Mouse (Mus musculus): Measurements from ENCODE around the gene Dab2. TPM values are rescaled to one million over a fixed set of nuclear protein-coding genes. Genes with fewer than 3 reads are reported as not detected.

Dab2 gene
- polyA plus RNA-seq, 1 experiment: 21.4 TPM

DNA sequence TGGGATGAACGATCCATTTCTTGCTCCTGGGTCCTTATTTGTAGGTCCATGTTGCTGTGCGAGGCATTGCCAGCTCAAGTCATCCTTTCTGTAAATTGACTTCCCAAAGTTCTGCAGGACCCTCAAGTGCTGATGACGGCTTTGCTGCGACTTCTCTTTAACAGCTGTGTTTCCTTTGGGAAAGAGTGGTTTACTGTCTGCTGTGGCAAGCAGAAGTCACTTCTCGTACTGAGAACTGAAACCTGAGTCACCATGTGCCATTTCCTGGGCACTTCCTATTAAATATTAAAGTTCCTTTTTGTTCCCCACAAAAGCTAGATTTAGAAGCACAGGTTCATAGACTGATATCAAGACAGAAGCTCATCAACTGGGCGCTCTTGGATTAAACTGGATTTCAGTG lies 41.8 kb downstream of the Dab2 start:
- H3K27ac ChIP-seq (ENCODE audit: insufficient read depth, low read length): no peak overlapping the region
- H3K27me3 ChIP-seq (ENCODE audit: control insufficient read depth, insufficient read depth, low read length, poor library complexity, severe bottlenecking): no peaks in the 10 kb centered on the region
- H3K36me3 ChIP-seq (ENCODE audit: control insufficient read depth, insufficient read depth, low read length, poor library complexity, severe bottlenecking): no peaks in the 10 kb centered on the region
- H3K4me3 ChIP-seq (ENCODE audit: low read depth, low read length): no peak overlapping the region
- H3K9me3 ChIP-seq (replicated peaks; ENCODE audit: control insufficient read depth, insufficient read depth, low read length, poor library complexity, severe bottlenecking): no peaks in the 10 kb centered on the region
- TF ChIP-seq CTCF (IDR thresholded peaks at IDR 0.05; ENCODE audit: low read depth, low read length): no peak
- no peak for TF ChIP-seq POLR2A (IDR thresholded peaks at IDR 0.05; ENCODE audit: insufficient read depth, low read length)
- no peak for TF ChIP-seq EP300 (IDR thresholded peaks at IDR 0.05; ENCODE audit: insufficient read depth, low read depth, low read length)
- no peaks in the 10 kb centered on the region for H3K4me1 ChIP-seq (ENCODE audit: control insufficient read depth, insufficient read depth, low read length)
- H3K9ac ChIP-seq (ENCODE audit: low read depth, poor library complexity, severe bottlenecking): no peak overlapping the region

DNA sequence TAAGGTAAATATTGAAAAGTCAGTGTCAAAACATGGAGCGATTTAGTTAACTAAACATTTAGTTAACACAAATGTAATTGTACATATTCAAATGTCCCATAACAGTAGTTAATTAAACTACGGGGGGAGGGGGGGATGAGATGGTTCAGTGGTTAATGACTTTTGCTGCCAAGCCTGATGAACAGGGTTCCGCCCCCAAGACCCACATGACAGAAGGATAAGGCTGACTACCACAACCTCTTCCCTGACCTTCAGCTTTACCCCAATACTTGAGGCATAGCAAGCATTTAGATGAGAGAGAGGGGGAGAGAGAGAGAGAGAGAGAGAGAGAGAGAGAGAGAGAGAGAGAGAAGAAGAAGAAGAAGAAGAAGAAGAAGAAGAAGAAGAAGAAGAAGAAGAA lies 54.3 kb downstream of the Dab2 start:
- no peak overlapping the region for H3K4me3 ChIP-seq (ENCODE audit: low read depth, low read length)
- H3K27me3 ChIP-seq (ENCODE audit: control insufficient read depth, insufficient read depth, low read length, poor library complexity, severe bottlenecking): no peaks in the 10 kb centered on the region
- H3K36me3 ChIP-seq (ENCODE audit: control insufficient read depth, insufficient read depth, low read length, poor library complexity, severe bottlenecking): no peaks in the 10 kb centered on the region
- TF ChIP-seq EP300 (IDR thresholded peaks at IDR 0.05; ENCODE audit: insufficient read depth, low read depth, low read length): no peak
- no peak for TF ChIP-seq CTCF (IDR thresholded peaks at IDR 0.05; ENCODE audit: low read depth, low read length)
- no peak for TF ChIP-seq POLR2A (IDR thresholded peaks at IDR 0.05; ENCODE audit: insufficient read depth, low read length)
- no peaks in the 10 kb centered on the region for H3K4me1 ChIP-seq (ENCODE audit: control insufficient read depth, insufficient read depth, low read length)
- no peak overlapping the region for H3K27ac ChIP-seq (ENCODE audit: insufficient read depth, low read length)
- no peaks in the 10 kb centered on the region for H3K9me3 ChIP-seq (replicated peaks; ENCODE audit: control insufficient read depth, insufficient read depth, low read length, poor library complexity, severe bottlenecking)
- H3K9ac ChIP-seq (ENCODE audit: low read depth, poor library complexity, severe bottlenecking): no peak overlapping the region

DNA sequence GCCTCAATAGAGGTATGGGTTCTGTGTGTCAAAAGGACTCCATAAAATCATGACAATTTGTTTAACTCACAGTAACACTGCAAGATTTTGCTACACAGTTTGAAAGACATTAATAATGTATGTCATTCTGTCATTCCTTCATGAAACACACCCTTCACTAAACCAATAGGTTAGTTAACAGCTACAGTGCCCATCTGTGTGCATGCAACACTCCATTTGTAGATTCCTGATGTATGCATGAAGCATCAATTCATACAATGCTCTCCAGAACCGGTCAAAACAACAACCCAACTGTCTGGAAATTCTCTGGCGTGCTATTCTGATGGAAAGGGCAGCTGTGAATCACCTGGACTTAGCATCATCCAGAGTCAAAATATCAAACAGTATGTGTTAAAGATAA lies 60.3 kb downstream of the Dab2 start:
- no peak overlapping the region for H3K27ac ChIP-seq (ENCODE audit: insufficient read depth, low read length)
- H3K36me3 ChIP-seq (ENCODE audit: control insufficient read depth, insufficient read depth, low read length, poor library complexity, severe bottlenecking): no peaks in the 10 kb centered on the region
- H3K9me3 ChIP-seq (replicated peaks; ENCODE audit: control insufficient read depth, insufficient read depth, low read length, poor library complexity, severe bottlenecking): no peaks in the 10 kb centered on the region
- no peak for TF ChIP-seq EP300 (IDR thresholded peaks at IDR 0.05; ENCODE audit: insufficient read depth, low read depth, low read length)
- TF ChIP-seq POLR2A (IDR thresholded peaks at IDR 0.05; ENCODE audit: insufficient read depth, low read length): no peak
- TF ChIP-seq CTCF (IDR thresholded peaks at IDR 0.05; ENCODE audit: low read depth, low read length): no peak
- H3K27me3 ChIP-seq (ENCODE audit: control insufficient read depth, insufficient read depth, low read length, poor library complexity, severe bottlenecking): no peaks in the 10 kb centered on the region
- no peak overlapping the region for H3K9ac ChIP-seq (ENCODE audit: low read depth, poor library complexity, severe bottlenecking)
- H3K4me1 ChIP-seq (ENCODE audit: control insufficient read depth, insufficient read depth, low read length): no peaks in the 10 kb centered on the region
- no peak overlapping the region for H3K4me3 ChIP-seq (ENCODE audit: low read depth, low read length)

DNA sequence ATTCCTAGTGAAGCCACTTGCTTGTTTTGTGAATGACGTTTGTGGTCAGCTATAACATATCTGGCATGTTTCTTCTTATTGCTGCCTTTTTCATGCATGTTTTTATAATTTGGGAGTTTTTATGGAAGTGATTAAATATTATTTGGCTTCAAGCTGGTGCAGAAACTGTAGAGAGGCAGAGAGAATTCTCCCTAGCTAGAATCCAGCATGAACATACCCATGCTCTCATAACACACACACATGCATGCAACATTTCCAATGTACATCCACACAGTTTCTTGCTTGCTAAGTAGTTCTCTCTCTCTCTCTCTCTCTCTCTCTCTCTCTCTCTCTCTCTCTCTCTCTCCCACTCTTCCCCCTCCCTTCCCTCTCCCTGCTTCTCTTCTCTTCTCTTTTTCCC lies 70.4 kb downstream of the Dab2 start:
- Histone ChIP-seq H3K9me3 (replicated peaks; ENCODE audit: control insufficient read depth, insufficient read depth, low read length, poor library complexity, severe bottlenecking) (no peaks in the 10 kb centered on the region), H3K4me3 (ENCODE audit: low read depth, low read length) (no peak overlapping the region), H3K27me3 (ENCODE audit: control insufficient read depth, insufficient read depth, low read length, poor library complexity, severe bottlenecking) (no peaks in the 10 kb centered on the region), H3K9ac (ENCODE audit: low read depth, poor library complexity, severe bottlenecking) (no peak overlapping the region), H3K36me3 (ENCODE audit: control insufficient read depth, insufficient read depth, low read length, poor library complexity, severe bottlenecking) (no peaks in the 10 kb centered on the region), H3K4me1 (ENCODE audit: control insufficient read depth, insufficient read depth, low read length) (no peaks in the 10 kb centered on the region), H3K27ac (ENCODE audit: insufficient read depth, low read length) (no peak overlapping the region)
- no peak for TF ChIP-seq EP300 (IDR thresholded peaks at IDR 0.05; ENCODE audit: insufficient read depth, low read depth, low read length)
- TF ChIP-seq POLR2A (IDR thresholded peaks at IDR 0.05; ENCODE audit: insufficient read depth, low read length): no peak
- no peak for TF ChIP-seq CTCF (IDR thresholded peaks at IDR 0.05; ENCODE audit: low read depth, low read length)

DNA sequence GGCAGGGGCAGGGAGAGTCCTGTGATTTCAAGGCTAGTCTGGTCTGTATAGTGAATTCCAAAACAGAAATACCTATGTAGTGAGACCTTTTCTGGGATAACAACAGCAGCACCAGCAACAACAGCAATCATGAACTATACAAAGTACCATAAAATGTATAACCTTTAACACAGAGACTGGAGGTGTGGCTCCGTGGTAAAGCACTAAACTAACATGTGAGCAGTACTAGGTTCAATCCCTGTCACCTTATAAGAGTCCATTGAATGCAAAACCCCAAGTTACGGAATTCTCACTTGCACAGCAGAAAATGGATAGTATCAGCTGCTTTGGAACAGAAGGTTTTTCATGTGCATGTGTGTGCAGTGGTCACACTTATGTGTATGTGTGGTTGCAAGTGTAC lies 71.9 kb downstream of the Dab2 start:
- H3K4me1 ChIP-seq (ENCODE audit: control insufficient read depth, insufficient read depth, low read length): no peaks in the 10 kb centered on the region
- H3K9me3 ChIP-seq (replicated peaks; ENCODE audit: control insufficient read depth, insufficient read depth, low read length, poor library complexity, severe bottlenecking): no peaks in the 10 kb centered on the region
- TF ChIP-seq POLR2A (IDR thresholded peaks at IDR 0.05; ENCODE audit: insufficient read depth, low read length) (no peak), CTCF (IDR thresholded peaks at IDR 0.05; ENCODE audit: low read depth, low read length) (no peak), EP300 (IDR thresholded peaks at IDR 0.05; ENCODE audit: insufficient read depth, low read depth, low read length) (no peak)
- no peaks in the 10 kb centered on the region for H3K27me3 ChIP-seq (ENCODE audit: control insufficient read depth, insufficient read depth, low read length, poor library complexity, severe bottlenecking)
- H3K4me3 ChIP-seq (ENCODE audit: low read depth, low read length): no peak overlapping the region
- H3K27ac ChIP-seq (ENCODE audit: insufficient read depth, low read length): no peak overlapping the region
- H3K36me3 ChIP-seq (ENCODE audit: control insufficient read depth, insufficient read depth, low read length, poor library complexity, severe bottlenecking): no peaks in the 10 kb centered on the region
- no peak overlapping the region for H3K9ac ChIP-seq (ENCODE audit: low read depth, poor library complexity, severe bottlenecking)

DNA sequence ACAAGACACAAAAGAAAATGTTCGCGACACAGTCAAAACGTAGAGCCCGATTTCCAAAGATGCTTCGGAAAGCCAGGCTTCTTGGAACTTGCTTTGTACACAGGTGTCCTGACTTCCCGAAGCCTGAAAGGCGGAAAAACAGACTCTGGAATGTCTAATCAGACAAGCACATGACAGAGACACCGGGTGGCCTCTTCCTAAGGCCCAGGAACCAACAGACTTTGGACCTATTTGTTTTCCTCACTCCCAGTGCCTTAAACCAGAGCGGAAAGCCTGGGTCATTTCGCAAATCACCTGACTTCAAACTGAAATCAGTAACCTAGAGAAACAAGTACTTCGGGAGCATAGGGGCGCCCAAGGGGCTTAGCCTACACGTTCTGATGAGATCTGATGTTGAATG lies 75.4 kb downstream of the Dab2 start:
- no peaks in the 10 kb centered on the region for H3K9me3 ChIP-seq (replicated peaks; ENCODE audit: control insufficient read depth, insufficient read depth, low read length, poor library complexity, severe bottlenecking)
- H3K36me3 ChIP-seq (ENCODE audit: control insufficient read depth, insufficient read depth, low read length, poor library complexity, severe bottlenecking): no peaks in the 10 kb centered on the region
- no peak overlapping the region for H3K27ac ChIP-seq (ENCODE audit: insufficient read depth, low read length)
- no peak overlapping the region for H3K9ac ChIP-seq (ENCODE audit: low read depth, poor library complexity, severe bottlenecking)
- no peaks in the 10 kb centered on the region; the same call in 1 of the 2 replicates for H3K27me3 ChIP-seq (ENCODE audit: control insufficient read depth, insufficient read depth, low read length, poor library complexity, severe bottlenecking)
- no peak for TF ChIP-seq EP300 (IDR thresholded peaks at IDR 0.05; ENCODE audit: insufficient read depth, low read depth, low read length)
- TF ChIP-seq CTCF (IDR thresholded peaks at IDR 0.05; ENCODE audit: low read depth, low read length): no peak
- TF ChIP-seq POLR2A (IDR thresholded peaks at IDR 0.05; ENCODE audit: insufficient read depth, low read length): no peak
- no peak overlapping the region for H3K4me3 ChIP-seq (ENCODE audit: low read depth, low read length)
- H3K4me1 ChIP-seq (ENCODE audit: control insufficient read depth, insufficient read depth, low read length): peaks cover 2% of the 10 kb centered on the region

Data from ES-Bruce4 (cell line).